Mouse (Mus musculus): ENCODE results near the gene Tmem253. TPM values are rescaled to one million over a fixed set of nuclear protein-coding genes. Genes with fewer than 3 reads are reported as not detected.
A peak's percentile ranks its signal among the peaks of the same experiment; 100 is the strongest.

Gene Tmem253
- total and polyA plus RNA-seq, 2 experiments from 2014 or later, result 0.18 to 0.57 TPM

- Histone ChIP-seq H3K36me3 (replicated peaks; ENCODE audit: control insufficient read depth, insufficient read depth, low read length) (no peaks in the 10 kb centered on the region), H3K4me1 (ENCODE audit: control insufficient read depth, insufficient read depth) (peaks cover 37% of the 10 kb centered on the region), H3K9me3 (replicated peaks; ENCODE audit: control insufficient read depth, low read length) (no peaks in the 10 kb centered on the region)
These were observed 4.3 kb downstream of the Tmem253 start for GRCm38 (mm10) chr14:52019590-52020340.

DNA sequence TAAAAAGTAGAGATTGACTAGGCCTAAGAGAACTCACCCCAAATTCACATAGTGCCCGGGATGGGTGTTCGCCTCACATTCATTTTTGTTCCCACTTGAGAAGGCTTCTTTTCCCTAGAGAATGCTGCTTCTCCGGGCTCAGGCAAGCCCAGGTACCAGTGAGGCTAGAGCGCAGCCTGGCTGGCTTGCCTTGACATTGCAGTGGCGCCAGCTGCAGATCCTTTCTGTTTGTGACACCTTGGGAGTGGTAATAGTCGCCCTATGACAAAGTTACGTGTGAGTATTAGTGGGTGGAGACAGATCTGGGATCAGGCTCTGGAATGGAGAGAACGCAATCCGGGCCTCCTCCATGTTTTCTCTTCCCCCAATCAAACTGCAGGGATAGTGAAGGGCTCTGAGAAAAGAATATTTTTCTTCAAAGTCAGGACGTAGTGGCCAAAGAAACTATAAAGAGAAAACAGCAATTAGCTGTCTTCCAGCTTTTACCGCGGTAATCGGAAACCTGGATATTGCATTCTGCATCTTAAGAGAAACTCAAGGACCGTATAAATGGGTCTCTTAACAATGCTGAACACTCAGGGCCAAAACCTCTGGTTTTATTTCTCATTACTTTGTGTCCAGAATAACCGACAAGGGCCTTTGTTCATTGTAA is 5.2 kb downstream of the Tmem253 start, which contains the start of gene Zfp219:
Gene Zfp219, minus strand, starts transcription at position 248 of the 652 bp plus-strand sequence.
- peaks cover 32% of the 10 kb centered on the region for H3K4me1 ChIP-seq (ENCODE audit: control insufficient read depth, insufficient read depth)
- peak within 1 kb of the TSS; percentile 71 for H3K4me2 ChIP-seq (ENCODE audit: low read depth, low read length)
- 10% methylated on average over 15 of the region's 15 CpGs for WGBS
- no peak; the same call in 1 of the 2 replicates for TF ChIP-seq EP300 (IDR thresholded peaks at IDR 0.05; ENCODE audit: low read depth)
- peak; percentile 83 for TF ChIP-seq CTCF (IDR thresholded peaks at IDR 0.05; ENCODE audit: low read depth)
- H3K27ac ChIP-seq (ENCODE audit: low read depth), result peak within 1 kb of the TSS; percentile 99
- no peaks in the 10 kb centered on the region for H3K27me3 ChIP-seq (ENCODE audit: control insufficient read depth, insufficient read depth, low read length)
- H3K4me3 ChIP-seq (ENCODE audit: low read depth, low read length), result peak within 1 kb of the TSS; percentile 72
- H3K9me3 ChIP-seq (replicated peaks; ENCODE audit: control insufficient read depth, low read length), result no peaks in the 10 kb centered on the region
- DNase-seq (ENCODE audit: low spot score) (peak; percentile 95), ATAC-seq (ENCODE audit: insufficient read depth, low read depth) (peak; percentile 75)
- H3K36me3 ChIP-seq (replicated peaks; ENCODE audit: control insufficient read depth, insufficient read depth, low read length), result no peaks in the 10 kb centered on the region
- peak within 1 kb of the TSS; percentile 88 for H3K9ac ChIP-seq (replicated peaks; ENCODE audit: low read depth, low read length)

More at GRCm38 (mm10) chr14:52019590-52020340, 4.3 kb downstream of the Tmem253 start:
- H3K9ac ChIP-seq (replicated peaks; ENCODE audit: low read depth, low read length), result peak overlapping the region; percentile 88
- H3K27ac ChIP-seq (ENCODE audit: low read depth), result peak overlapping the region; percentile 99
- DNase-seq (ENCODE audit: low spot score) (peak; percentile 97), ATAC-seq (ENCODE audit: insufficient read depth, low read depth) (peak; percentile 89)
- peak overlapping the region; percentile 72 for H3K4me3 ChIP-seq (ENCODE audit: low read depth, low read length)
- H3K27me3 ChIP-seq (ENCODE audit: control insufficient read depth, insufficient read depth, low read length), result no peaks in the 10 kb centered on the region
- under 1% methylated on average over 66 of the region's 74 CpGs for WGBS
- H3K4me2 ChIP-seq (ENCODE audit: low read depth, low read length), result peak overlapping the region; percentile 71
- TF ChIP-seq CTCF (IDR thresholded peaks at IDR 0.05; ENCODE audit: low read depth) (peak; percentile 55), EP300 (IDR thresholded peaks at IDR 0.05; ENCODE audit: low read depth) (no peak)

DNA sequence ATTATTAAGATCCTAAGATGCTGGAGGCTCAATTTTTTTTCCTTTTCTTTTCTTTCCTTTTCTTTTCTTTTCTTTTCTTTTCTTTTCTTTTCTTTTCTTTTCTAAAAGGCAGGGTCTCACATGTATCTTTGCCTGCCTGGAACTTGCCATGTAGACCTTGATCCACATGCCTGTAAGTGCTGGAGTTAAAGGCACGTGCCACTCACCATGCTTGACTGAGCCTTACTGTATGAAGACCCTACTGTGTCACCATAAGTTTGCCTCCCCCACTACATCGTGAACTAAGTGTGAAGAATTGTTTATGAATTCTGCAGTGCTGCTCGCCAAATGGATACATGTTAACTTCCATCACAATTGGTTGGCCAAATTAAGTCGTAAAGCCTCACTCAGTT is 5.7 kb downstream of the Tmem253 start:
- DNase-seq (ENCODE audit: low spot score) (no peak), ATAC-seq (ENCODE audit: insufficient read depth, low read depth) (no peak)
- 76% methylated on average over 4 of the region's 4 CpGs for WGBS
- TF ChIP-seq EP300 (IDR thresholded peaks at IDR 0.05; ENCODE audit: low read depth) (no peak), CTCF (IDR thresholded peaks at IDR 0.05; ENCODE audit: low read depth) (no peak)
- Histone ChIP-seq H3K27me3 (ENCODE audit: control insufficient read depth, insufficient read depth, low read length) (no peaks in the 10 kb centered on the region), H3K9me3 (replicated peaks; ENCODE audit: control insufficient read depth, low read length) (no peaks in the 10 kb centered on the region), H3K36me3 (replicated peaks; ENCODE audit: control insufficient read depth, insufficient read depth, low read length) (no peaks in the 10 kb centered on the region), H3K4me1 (ENCODE audit: control insufficient read depth, insufficient read depth) (peaks cover 27% of the 10 kb centered on the region), H3K27ac (ENCODE audit: low read depth) (peak overlapping the region; percentile 99), H3K4me2 (ENCODE audit: low read depth, low read length) (peak overlapping the region; percentile 71), H3K4me3 (ENCODE audit: low read depth, low read length) (peak overlapping the region; percentile 72), H3K9ac (replicated peaks; ENCODE audit: low read depth, low read length) (no peak overlapping the region)

DNA sequence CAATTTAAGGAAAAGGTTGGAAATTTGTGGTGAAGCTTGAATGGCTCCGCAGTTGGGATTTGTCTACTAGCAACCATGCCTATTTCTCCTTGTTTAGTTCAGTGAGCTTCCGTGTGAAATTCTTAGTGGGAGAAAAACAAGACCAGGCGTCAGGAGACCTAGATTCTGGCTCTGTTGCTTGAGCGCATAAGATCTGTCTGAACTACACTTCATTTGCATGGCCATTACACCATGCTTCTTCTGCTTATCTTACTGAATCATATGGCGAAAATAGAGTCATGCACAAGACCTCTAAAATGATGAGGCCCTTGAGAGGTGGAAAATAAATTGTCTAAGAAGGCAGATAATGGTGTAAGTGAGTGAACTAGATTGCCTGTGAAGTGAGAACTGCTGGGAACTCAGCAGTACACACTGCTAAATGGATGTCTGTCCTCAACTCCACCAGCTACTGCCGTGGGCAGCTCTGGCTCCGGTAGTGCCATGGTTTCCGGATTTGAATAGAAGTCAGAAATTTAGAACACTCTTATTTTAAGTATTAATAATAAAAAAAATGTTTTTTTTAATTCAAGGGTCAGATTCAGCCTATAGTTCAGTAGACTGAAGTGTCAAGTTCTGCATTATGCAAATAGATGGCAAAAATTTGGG is 6.2 kb downstream of the Tmem253 start:
- WGBS, result 87% methylated on average over 8 of the region's 8 CpGs
- H3K4me1 ChIP-seq (ENCODE audit: control insufficient read depth, insufficient read depth), result peaks cover 23% of the 10 kb centered on the region
- no peak overlapping the region for H3K9ac ChIP-seq (replicated peaks; ENCODE audit: low read depth, low read length)
- DNase-seq (ENCODE audit: low spot score), result no peak
- no peak overlapping the region for H3K4me2 ChIP-seq (ENCODE audit: low read depth, low read length)
- H3K4me3 ChIP-seq (ENCODE audit: low read depth, low read length), result no peak overlapping the region
- TF ChIP-seq CTCF (IDR thresholded peaks at IDR 0.05; ENCODE audit: low read depth), result no peak
- TF ChIP-seq EP300 (IDR thresholded peaks at IDR 0.05; ENCODE audit: low read depth), result no peak
- H3K36me3 ChIP-seq (replicated peaks; ENCODE audit: control insufficient read depth, insufficient read depth, low read length), result no peaks in the 10 kb centered on the region
- H3K27ac ChIP-seq (ENCODE audit: low read depth), result peak overlapping the region; percentile 99; the same call in 1 of the 2 replicates
- no peaks in the 10 kb centered on the region for H3K9me3 ChIP-seq (replicated peaks; ENCODE audit: control insufficient read depth, low read length)
- no peaks in the 10 kb centered on the region for H3K27me3 ChIP-seq (ENCODE audit: control insufficient read depth, insufficient read depth, low read length)
- no peak for ATAC-seq (ENCODE audit: insufficient read depth, low read depth)

DNA sequence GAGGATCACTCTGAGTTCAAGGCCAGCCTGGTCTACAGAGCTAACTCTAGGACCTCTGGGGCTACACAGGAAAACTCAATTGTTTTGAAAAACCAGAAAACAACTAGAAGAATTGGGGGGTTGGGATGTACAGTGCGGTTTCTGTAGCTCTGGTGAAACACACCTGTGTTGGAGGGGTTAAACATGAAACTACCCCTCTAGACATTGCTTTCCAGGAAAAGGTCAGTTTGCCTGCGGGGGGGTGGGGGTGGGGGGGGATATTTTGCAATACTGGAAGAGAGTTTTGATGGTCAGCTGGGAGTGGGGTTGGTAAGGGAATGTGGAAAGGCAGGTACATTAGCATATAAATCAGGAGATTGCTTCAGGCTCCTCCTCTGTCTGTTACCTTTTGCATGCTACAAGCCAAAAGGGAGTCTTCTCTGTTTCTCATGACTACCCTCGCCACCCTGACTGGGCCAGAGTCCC is 6.8 kb downstream of the Tmem253 start:
- H3K27ac ChIP-seq (ENCODE audit: low read depth), result peak overlapping the region; percentile 87
- H3K4me2 ChIP-seq (ENCODE audit: low read depth, low read length), result peak overlapping the region; percentile 67
- WGBS, result 67% methylated on average over 3 of the region's 3 CpGs
- no peaks in the 10 kb centered on the region for H3K9me3 ChIP-seq (replicated peaks; ENCODE audit: control insufficient read depth, low read length)
- peaks cover 22% of the 10 kb centered on the region for H3K4me1 ChIP-seq (ENCODE audit: control insufficient read depth, insufficient read depth)
- H3K4me3 ChIP-seq (ENCODE audit: low read depth, low read length), result no peak overlapping the region
- TF ChIP-seq CTCF (IDR thresholded peaks at IDR 0.05; ENCODE audit: low read depth) (no peak), EP300 (IDR thresholded peaks at IDR 0.05; ENCODE audit: low read depth) (no peak)
- no peaks in the 10 kb centered on the region for H3K36me3 ChIP-seq (replicated peaks; ENCODE audit: control insufficient read depth, insufficient read depth, low read length)
- no peak overlapping the region for H3K9ac ChIP-seq (replicated peaks; ENCODE audit: low read depth, low read length)
- no peak for DNase-seq (ENCODE audit: low spot score)
- no peak for ATAC-seq (ENCODE audit: insufficient read depth, low read depth)
- no peaks in the 10 kb centered on the region for H3K27me3 ChIP-seq (ENCODE audit: control insufficient read depth, insufficient read depth, low read length)
